Comparison of ENCODE assay signal across 9 mouse cellular contexts in genomic region chr11:72502236-72502635, GRCm38 (mm10). TPM values are rescaled to one million over a fixed set of nuclear protein-coding genes. Genes with fewer than 3 reads are reported as not detected.
DNase-seq lines count a peak whose midpoint lies in the region.
"Had no signal": no experiment of that assay in that cellular context is flagged by ENCODE, and none has a peak within 500 bp of the region (broad histone marks: within the 10 kb centered on the region; RNA-seq: fewer than 3 reads in every experiment).

No protein-coding gene starts in this region.

- peak; percentile 3 for DNase-seq in gastrocnemius, postnatal 25 days
- no peak for DNase-seq in gastrocnemius, adult 18-20 months (ENCODE audit: low spot score)
- peak; percentile 41 for DNase-seq in retina, postnatal 1 day
- no peak for DNase-seq in retina, embryonic 14.5 days (ENCODE audit: low spot score)
- peak; percentile 19 for DNase-seq in kidney, postnatal 14 days
- DNase-seq in yolk sac, embryonic 10.5 days (ENCODE audit: low spot score): peak; percentile 41
- DNase-seq in cerebellum, postnatal 25 days: no peak
- no peak for DNase-seq in thymus, postnatal 10 days (ENCODE audit: low spot score in 2 of 2)
- DNase-seq: gastrocnemius, postnatal 10 days had no signal

RNA-seq across cellular contexts. Expression of gene Spns2, which starts 12.5 kb away (rescaled TPM):
- 10 to 100 TPM; 12.4 to 16.9 TPM for total RNA-seq in gastrocnemius, postnatal 25 days (2021)
- total RNA-seq in gastrocnemius, adult 18-20 months (2021): 10 to 100 TPM; 26.5 to 42.7 TPM

RNA-seq across cellular contexts. Expression of gene Spns3, which starts 48.1 kb away (rescaled TPM):
- total RNA-seq in gastrocnemius, postnatal 25 days (2021): under 1 TPM; 0.11 to 0.26 TPM
- under 1 TPM; 0.19 to 0.39 TPM for total RNA-seq in gastrocnemius, adult 18-20 months (2021)

Comparison
In these comparisons a context has a peak if more than half of its experiments do, and no peak if none do; other contexts are left out.
1. DNase-seq: peak in gastrocnemius, postnatal 25 days (single experiment), retina, postnatal 1 day (single experiment), kidney, postnatal 14 days (single experiment) and yolk sac, embryonic 10.5 days (single experiment); none in gastrocnemius, adult 18-20 months (single experiment), retina, embryonic 14.5 days (single experiment), cerebellum, postnatal 25 days (0 of 2) and thymus, postnatal 10 days (0 of 2).